Mouse (Mus musculus): ENCODE measurements at regions not wholly inside any gene's neighbourhood (a gene's known extent, or its start where the extent isn't known, plus 50 kb on each side); places are given as distances from the start of the nearest gene placed in this dataset.
"Not testable (repeated sequence)": the region's sequence is repeated elsewhere in the genome, so short reads cannot be mapped to it uniquely, and the experiment has no call there.

GRCm38 (mm10) chr10:120682021-120682420 is 205.8 kb upstream of the Hmga2 start:
- Histone ChIP-seq H3K27ac (ENCODE audit: control insufficient read depth, insufficient read depth, low read depth, low read length) (no peak overlapping the region), H3K36me3 (ENCODE audit: control insufficient read depth, insufficient read depth, low read length) (no peaks in the 10 kb centered on the region), H3K27me3 (ENCODE audit: control insufficient read depth, insufficient read depth, low read length) (no peaks in the 10 kb centered on the region), H3K4me1 (ENCODE audit: control insufficient read depth, insufficient read depth, low read length) (peaks cover 11% of the 10 kb centered on the region), H3K4me3 (ENCODE audit: control insufficient read depth, low read depth, low read length) (no peak overlapping the region)
- TF ChIP-seq POLR2A (IDR thresholded peaks at IDR 0.05; ENCODE audit: control insufficient read depth, low read depth, low read length) (no peak), CTCF (IDR thresholded peaks at IDR 0.05; ENCODE audit: control insufficient read depth, insufficient read depth, insufficient replicate concordance, low read depth, low read length) (no peak)

- no peak overlapping the region for H3K27ac ChIP-seq (ENCODE audit: control insufficient read depth, insufficient read depth, low read depth, low read length)
- H3K4me3 ChIP-seq (ENCODE audit: control insufficient read depth, low read depth, low read length), result no peak overlapping the region
- H3K36me3 ChIP-seq (ENCODE audit: control insufficient read depth, insufficient read depth, low read length), result no peaks in the 10 kb centered on the region
- H3K4me1 ChIP-seq (ENCODE audit: control insufficient read depth, insufficient read depth, low read length), result peaks cover 11% of the 10 kb centered on the region
- TF ChIP-seq CTCF (IDR thresholded peaks at IDR 0.05; ENCODE audit: control insufficient read depth, insufficient read depth, insufficient replicate concordance, low read depth, low read length) (no peak), POLR2A (IDR thresholded peaks at IDR 0.05; ENCODE audit: control insufficient read depth, low read depth, low read length) (no peak)
- H3K27me3 ChIP-seq (ENCODE audit: control insufficient read depth, insufficient read depth, low read length), result no peaks in the 10 kb centered on the region
Measured at GRCm38 (mm10) chr10:120679982-120680381, 203.7 kb upstream of the Hmga2 start.

- no peaks in the 10 kb centered on the region for H3K36me3 ChIP-seq (ENCODE audit: control insufficient read depth, insufficient read depth, low read length)
- H3K4me1 ChIP-seq (ENCODE audit: control insufficient read depth, insufficient read depth, low read length), result peaks cover 11% of the 10 kb centered on the region
- H3K27ac ChIP-seq (ENCODE audit: control insufficient read depth, insufficient read depth, low read depth, low read length), result no peak overlapping the region
- TF ChIP-seq CTCF (IDR thresholded peaks at IDR 0.05; ENCODE audit: control insufficient read depth, insufficient read depth, insufficient replicate concordance, low read depth, low read length) (no peak), POLR2A (IDR thresholded peaks at IDR 0.05; ENCODE audit: control insufficient read depth, low read depth, low read length) (no peak)
- no peaks in the 10 kb centered on the region for H3K27me3 ChIP-seq (ENCODE audit: control insufficient read depth, insufficient read depth, low read length)
- H3K4me3 ChIP-seq (ENCODE audit: control insufficient read depth, low read depth, low read length), result no peak overlapping the region
Measured at GRCm38 (mm10) chr10:120678277-120678676, 202.0 kb upstream of the Hmga2 start.

GRCm38 (mm10) chr10:120675369-120675768 is 199.1 kb upstream of the Hmga2 start:
- Histone ChIP-seq H3K4me1 (ENCODE audit: control insufficient read depth, insufficient read depth, low read length) (no peaks in the 10 kb centered on the region), H3K27ac (ENCODE audit: control insufficient read depth, insufficient read depth, low read depth, low read length) (no peak overlapping the region), H3K4me3 (ENCODE audit: control insufficient read depth, low read depth, low read length) (no peak overlapping the region), H3K36me3 (ENCODE audit: control insufficient read depth, insufficient read depth, low read length) (no peaks in the 10 kb centered on the region), H3K27me3 (ENCODE audit: control insufficient read depth, insufficient read depth, low read length) (no peaks in the 10 kb centered on the region)
- TF ChIP-seq CTCF (IDR thresholded peaks at IDR 0.05; ENCODE audit: control insufficient read depth, insufficient read depth, insufficient replicate concordance, low read depth, low read length) (no peak), POLR2A (IDR thresholded peaks at IDR 0.05; ENCODE audit: control insufficient read depth, low read depth, low read length) (no peak)

- no peak overlapping the region for H3K4me3 ChIP-seq (ENCODE audit: control insufficient read depth, low read depth, low read length)
- H3K4me1 ChIP-seq (ENCODE audit: control insufficient read depth, insufficient read depth, low read length), result no peaks in the 10 kb centered on the region
- no peaks in the 10 kb centered on the region for H3K36me3 ChIP-seq (ENCODE audit: control insufficient read depth, insufficient read depth, low read length)
- H3K27ac ChIP-seq (ENCODE audit: control insufficient read depth, insufficient read depth, low read depth, low read length), result no peak overlapping the region
- TF ChIP-seq POLR2A (IDR thresholded peaks at IDR 0.05; ENCODE audit: control insufficient read depth, low read depth, low read length) (no peak), CTCF (IDR thresholded peaks at IDR 0.05; ENCODE audit: control insufficient read depth, insufficient read depth, insufficient replicate concordance, low read depth, low read length) (no peak)
- no peaks in the 10 kb centered on the region for H3K27me3 ChIP-seq (ENCODE audit: control insufficient read depth, insufficient read depth, low read length)
Measured at GRCm38 (mm10) chr10:120674321-120675045, 198.2 kb upstream of the Hmga2 start.

- H3K27ac ChIP-seq (ENCODE audit: control insufficient read depth, insufficient read depth, low read depth, low read length); H3K36me3 ChIP-seq (ENCODE audit: control insufficient read depth, insufficient read depth, low read length); H3K4me1 ChIP-seq (ENCODE audit: control insufficient read depth, insufficient read depth, low read length); H3K4me3 ChIP-seq (ENCODE audit: control insufficient read depth, low read depth, low read length); H3K27me3 ChIP-seq (ENCODE audit: control insufficient read depth, insufficient read depth, low read length): not testable (repeated sequence)
Measured at GRCm38 (mm10) chr10:120667678-120668031, 191.4 kb upstream of the Hmga2 start.

- TF ChIP-seq POLR2A (IDR thresholded peaks at IDR 0.05; ENCODE audit: control insufficient read depth, low read depth, low read length), result no peak
- TF ChIP-seq CTCF (IDR thresholded peaks at IDR 0.05; ENCODE audit: control insufficient read depth, insufficient read depth, insufficient replicate concordance, low read depth, low read length), result peak; percentile 65; the same call in 1 of the 2 replicates
- no peaks in the 10 kb centered on the region for H3K4me1 ChIP-seq (ENCODE audit: control insufficient read depth, insufficient read depth, low read length)
- H3K36me3 ChIP-seq (ENCODE audit: control insufficient read depth, insufficient read depth, low read length), result no peaks in the 10 kb centered on the region
- no peak overlapping the region for H3K4me3 ChIP-seq (ENCODE audit: control insufficient read depth, low read depth, low read length)
- no peak overlapping the region for H3K27ac ChIP-seq (ENCODE audit: control insufficient read depth, insufficient read depth, low read depth, low read length)
- no peaks in the 10 kb centered on the region for H3K27me3 ChIP-seq (ENCODE audit: control insufficient read depth, insufficient read depth, low read length)
Measured at GRCm38 (mm10) chr10:120666985-120667677, 190.9 kb upstream of the Hmga2 start.

Measured in testis, adult 2 months (tissue).